Mouse (Mus musculus): Measurements from ENCODE around the gene Senp6.

- TF ChIP-seq CTCF (IDR thresholded peaks at IDR 0.05; ENCODE audit: borderline replicate concordance, insufficient read depth, low read length) (no peak), POLR2A (IDR thresholded peaks at IDR 0.05; ENCODE audit: low read depth, low read length) (no peak)
Observed at GRCm38 (mm10) chr9:80022821-80023220, 43.9 kb upstream of the Senp6 start.

Measured in embryonic fibroblast, embryonic 13.5 days (primary cell).